Mouse (Mus musculus): Measurements from ENCODE around the gene Olfr92.
"Not testable (repeated sequence)": the region's sequence is repeated elsewhere in the genome, so short reads cannot be mapped to it uniquely, and the experiment has no call there.

Olfr92 gene

GRCm38 (mm10) chr17:37119988-37120387 lies at the start of gene Olfr92:
Gene Olfr92, minus strand, starts transcription at chr17:37120088.
- no peak for DNase-seq (ENCODE audit: low spot score)

GRCm38 (mm10) chr17:37161394-37161793 lies 41.5 kb upstream of the Olfr92 start, which contains the start of gene Olfr93:
Gene Olfr93, minus strand, starts transcription at chr17:37161494.
- no peak for DNase-seq (ENCODE audit: low spot score)

DNA sequence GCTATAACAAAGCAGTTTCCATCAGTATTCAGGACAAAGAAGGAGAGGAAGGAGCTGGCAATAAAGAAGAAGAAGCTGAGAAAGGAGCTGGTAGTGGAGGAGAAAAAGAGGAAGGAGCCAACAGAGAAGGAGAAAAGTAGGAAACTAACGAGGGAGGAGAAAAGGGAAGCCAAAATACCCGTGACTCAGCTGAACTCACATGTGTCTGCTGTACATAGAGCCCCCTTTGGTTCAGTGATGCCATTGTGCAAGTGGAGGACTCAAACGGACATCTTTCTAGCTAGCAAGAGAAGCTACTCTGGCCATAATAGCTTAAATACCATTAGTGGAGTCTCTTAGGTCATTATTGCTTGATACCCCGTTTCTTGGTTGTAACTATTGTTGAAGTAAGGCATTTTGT lies 11.5 kb upstream of the Olfr92 start:
- DNase-seq (ENCODE audit: low spot score) = not testable (repeated sequence)

DNA sequence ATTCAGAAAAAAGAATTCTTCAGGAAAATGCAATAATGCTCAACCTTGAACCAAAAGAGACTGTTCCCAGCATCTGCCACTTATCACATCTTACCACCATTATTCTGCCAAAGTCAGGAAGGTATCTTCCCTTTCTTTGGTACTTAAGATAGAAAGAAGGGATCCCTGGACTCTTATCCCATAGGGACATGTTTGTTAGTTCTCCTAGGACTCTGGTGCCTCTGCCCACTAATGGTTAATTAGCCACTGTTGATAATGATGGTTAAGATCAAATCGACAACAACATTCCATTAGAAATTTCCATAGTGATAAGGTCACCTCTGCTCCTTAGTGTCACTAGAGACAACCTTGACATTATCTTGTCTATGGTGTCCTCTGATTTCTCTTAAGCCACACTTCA lies 21.7 kb downstream of the Olfr92 start, which contains the start of gene Olfr91:
Olfr91 (minus strand) TSS at position 101 of the 400 bp plus-strand sequence.
- no peak for DNase-seq (ENCODE audit: low spot score)

DNA sequence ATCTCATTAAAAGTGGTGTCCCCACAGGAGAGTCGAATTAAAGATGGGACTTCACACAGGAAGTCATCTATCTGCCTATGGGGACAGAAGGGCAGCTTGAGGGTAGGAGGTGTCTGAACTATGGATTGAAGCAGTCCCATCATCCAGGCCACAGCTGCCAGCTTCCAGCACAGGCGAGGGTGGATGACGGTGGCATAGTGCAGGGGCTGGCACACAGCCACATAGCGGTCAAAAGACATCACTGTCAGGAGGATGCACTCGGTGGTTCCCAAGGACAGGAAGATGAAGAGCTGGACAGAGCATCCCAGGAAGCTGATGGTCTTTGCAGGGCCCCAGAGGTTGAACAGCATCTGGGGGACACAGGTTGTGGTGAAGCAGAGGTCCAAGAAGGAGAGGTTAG lies 26.6 kb downstream of the Olfr92 start:
- no peak for DNase-seq (ENCODE audit: low spot score)

GRCm38 (mm10) chr17:37092198-37092597 lies 27.7 kb downstream of the Olfr92 start:
- DNase-seq (ENCODE audit: low spot score) = no peak

GRCm38 (mm10) chr17:37088399-37088798 lies 31.5 kb downstream of the Olfr92 start, which contains the start of gene Olfr90:
Gene Olfr90, minus strand, starts transcription at chr17:37088499.
- no peak for DNase-seq (ENCODE audit: low spot score)

DNA sequence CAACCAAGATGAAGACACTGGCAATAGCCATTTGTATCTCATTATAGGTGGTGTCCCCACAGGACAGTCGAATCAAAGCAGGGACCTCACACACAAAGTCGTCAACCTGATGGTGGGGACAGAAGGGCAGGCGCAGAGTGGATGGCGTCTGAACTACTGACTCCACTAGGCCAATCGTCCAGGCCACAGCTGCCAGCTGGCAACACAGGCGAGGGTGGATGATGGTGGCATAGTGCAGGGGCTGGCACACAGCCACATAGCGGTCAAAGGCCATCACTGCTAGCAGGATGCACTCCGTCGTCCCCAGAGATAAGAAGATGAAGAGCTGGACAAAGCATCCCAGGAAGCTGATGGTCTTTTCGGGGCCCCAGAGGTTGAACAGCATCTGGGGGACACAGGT lies 34.3 kb downstream of the Olfr92 start:
- DNase-seq (ENCODE audit: low spot score) = no peak

DNA sequence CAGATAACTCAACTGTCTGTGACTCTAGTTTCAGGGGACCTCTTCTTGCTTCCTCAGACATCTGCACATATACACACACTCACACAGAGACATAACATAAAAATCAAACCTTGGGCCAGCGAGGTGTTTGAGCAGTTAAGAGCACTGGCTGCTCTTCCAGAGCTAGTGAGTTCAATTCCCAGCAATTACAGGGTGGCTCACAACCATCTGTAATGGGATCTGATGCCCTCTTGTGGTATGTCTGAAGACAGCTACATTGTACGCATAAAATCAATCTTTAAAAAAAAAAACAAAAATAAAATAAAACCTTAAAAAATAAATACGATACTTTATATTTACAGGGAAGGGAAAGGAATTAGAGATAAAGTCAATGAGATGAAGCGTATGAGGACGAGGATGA lies 35.3 kb downstream of the Olfr92 start:
- DNase-seq (ENCODE audit: low spot score) = peak; percentile 22

GRCm38 (mm10) chr17:37083327-37083726 lies 36.6 kb downstream of the Olfr92 start:
- DNase-seq (ENCODE audit: low spot score) = peak; percentile 90

DNA sequence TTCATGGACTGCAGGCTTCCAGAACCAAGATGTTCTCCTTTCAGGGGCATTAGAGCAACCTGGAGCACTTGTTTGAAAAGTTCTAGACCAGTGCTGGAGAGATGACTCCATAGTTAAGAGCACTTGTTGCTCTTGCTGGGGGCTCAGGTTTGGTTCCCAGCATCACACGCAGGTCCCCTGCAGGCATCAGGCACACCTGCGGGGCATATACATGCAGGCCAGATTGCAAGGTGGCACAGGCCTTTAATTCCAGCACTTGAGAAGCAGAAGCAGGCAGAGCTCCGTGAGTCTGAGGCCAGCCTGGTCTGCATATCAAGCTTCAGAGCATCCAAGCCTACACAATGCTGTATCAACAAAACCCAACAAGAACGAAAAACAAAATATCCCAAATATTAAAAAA lies 38.2 kb downstream of the Olfr92 start:
- no peak for DNase-seq (ENCODE audit: low spot score)

GRCm38 (mm10) chr17:37080119-37080518 lies 39.8 kb downstream of the Olfr92 start:
- DNase-seq (ENCODE audit: low spot score) = peak; percentile 15

GRCm38 (mm10) chr17:37078990-37079389 lies 40.9 kb downstream of the Olfr92 start:
- DNase-seq (ENCODE audit: low spot score) = no peak

- no peak for DNase-seq (ENCODE audit: low spot score)
Measured at GRCm38 (mm10) chr17:37078193-37078592, 41.7 kb downstream of the Olfr92 start.

- DNase-seq (ENCODE audit: low spot score) = no peak
Measured at GRCm38 (mm10) chr17:37075766-37076165, 44.1 kb downstream of the Olfr92 start.

DNA sequence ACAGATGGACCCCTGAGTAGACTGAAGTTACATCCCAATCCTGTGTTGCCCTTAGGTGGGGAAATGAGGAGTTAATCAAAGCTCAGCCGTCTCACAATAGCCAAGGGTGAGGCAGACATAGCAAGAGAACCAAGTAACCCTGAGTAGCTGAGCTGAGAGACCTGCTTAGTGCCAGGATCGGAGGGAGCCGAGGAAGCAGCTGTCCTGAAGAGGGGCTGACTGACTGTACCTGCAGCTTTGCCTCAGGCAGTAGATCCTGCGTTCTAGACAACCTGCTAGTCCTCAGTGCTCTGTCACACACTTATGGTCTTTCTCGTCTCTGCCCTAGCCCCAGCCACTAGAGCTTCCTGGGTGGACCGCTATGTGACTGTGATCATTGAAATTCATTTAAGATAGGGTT lies 44.7 kb downstream of the Olfr92 start:
- no peak for DNase-seq (ENCODE audit: low spot score)

GRCm38 (mm10) chr17:37072730-37073276 lies 47.1 kb downstream of the Olfr92 start:
- DNase-seq (ENCODE audit: low spot score) = no peak

DNA sequence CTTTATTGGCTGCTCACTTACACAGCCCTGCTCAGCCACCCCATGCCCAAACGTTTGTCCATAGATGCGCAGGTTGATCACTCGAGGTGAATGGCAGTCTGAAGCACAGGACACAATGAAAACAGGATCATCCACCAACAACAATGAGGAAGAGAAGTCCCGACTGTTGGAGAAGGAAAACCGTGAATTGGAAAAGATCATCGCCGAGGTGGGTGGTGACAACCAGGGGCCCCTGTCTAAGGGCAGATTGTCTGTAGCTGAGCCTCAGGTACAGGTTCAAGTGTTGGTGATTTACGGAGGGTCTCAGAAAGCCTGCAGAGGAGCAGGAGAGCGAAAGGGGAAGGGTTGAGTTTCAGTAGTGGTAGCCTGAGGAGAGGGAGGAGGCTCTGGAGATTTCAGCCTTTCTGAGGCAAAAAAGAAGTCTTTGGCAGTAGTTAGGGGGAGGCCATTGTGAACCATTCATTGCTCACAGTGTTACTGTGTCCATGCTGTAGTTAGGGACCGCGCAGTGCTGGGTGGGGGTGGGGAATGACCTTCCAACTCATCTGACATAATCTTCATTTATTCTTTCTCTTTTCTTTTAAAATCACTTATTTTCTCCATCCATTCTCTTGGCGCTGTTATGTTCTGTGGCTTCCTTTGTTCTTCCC lies 47.7 kb downstream of the Olfr92 start:
- no peak for DNase-seq (ENCODE audit: low spot score)

DNA sequence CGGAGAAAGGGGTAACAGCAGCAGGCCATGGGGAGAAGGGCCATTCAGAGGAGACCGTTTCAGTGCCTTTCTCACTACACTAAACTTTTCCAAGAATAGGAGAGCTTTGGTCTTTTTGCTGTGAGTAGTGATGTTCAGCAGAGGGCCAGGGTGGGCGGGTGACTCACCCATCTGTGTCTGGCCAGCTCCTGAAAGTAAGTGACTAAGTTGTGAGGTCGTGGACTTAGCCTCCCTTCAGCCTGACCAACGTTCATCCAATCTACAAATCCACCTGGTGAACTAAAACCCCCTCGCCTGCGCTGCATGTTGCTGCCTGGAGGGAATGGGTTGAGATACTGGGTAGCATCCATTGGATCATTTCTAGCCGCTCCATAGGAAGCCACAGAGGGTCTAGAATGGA lies 49.8 kb downstream of the Olfr92 start:
- DNase-seq (ENCODE audit: low spot score) = no peak

DNA sequence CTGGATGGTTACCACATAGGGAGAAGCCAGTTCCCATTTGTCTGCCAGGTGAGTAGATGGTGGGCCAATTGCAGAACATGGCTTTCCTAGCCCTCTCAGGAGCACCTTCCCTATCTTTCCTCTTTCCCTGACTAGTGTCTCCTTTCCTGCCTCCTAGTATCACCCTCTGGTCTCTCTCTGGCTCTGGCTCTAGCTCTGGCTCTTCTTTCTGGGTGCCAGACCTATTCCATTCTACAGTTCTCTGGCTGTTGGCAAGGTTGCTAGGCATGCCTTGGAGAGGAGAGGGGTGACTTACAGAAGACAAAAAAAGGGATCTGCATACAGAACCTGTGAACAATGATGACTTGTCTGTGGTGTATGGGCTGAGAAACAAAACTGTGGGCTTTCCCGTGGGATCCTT lies 52.0 kb downstream of the Olfr92 start:
- no peak for DNase-seq (ENCODE audit: low spot score)

DNA sequence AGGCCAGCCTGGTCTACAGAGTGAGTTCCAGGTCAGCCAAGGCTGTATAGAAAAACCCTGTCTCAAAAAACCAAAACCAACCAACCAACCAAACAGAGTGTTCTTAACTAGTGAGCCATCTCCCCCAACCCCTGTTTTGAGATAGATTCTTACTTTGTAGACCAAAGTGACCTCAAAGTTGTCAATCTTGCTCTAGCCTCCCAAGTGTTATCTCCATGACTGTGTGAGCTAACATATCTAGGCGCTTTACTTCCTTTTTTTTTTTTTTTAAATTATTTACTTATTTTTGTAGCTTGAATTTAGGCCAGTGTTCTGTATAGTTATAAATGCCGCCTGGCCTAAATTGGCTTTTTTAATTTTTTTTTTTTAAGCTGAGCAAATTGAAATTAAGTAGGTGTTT lies 53.9 kb downstream of the Olfr92 start:
- no peak for DNase-seq (ENCODE audit: low spot score)

DNA sequence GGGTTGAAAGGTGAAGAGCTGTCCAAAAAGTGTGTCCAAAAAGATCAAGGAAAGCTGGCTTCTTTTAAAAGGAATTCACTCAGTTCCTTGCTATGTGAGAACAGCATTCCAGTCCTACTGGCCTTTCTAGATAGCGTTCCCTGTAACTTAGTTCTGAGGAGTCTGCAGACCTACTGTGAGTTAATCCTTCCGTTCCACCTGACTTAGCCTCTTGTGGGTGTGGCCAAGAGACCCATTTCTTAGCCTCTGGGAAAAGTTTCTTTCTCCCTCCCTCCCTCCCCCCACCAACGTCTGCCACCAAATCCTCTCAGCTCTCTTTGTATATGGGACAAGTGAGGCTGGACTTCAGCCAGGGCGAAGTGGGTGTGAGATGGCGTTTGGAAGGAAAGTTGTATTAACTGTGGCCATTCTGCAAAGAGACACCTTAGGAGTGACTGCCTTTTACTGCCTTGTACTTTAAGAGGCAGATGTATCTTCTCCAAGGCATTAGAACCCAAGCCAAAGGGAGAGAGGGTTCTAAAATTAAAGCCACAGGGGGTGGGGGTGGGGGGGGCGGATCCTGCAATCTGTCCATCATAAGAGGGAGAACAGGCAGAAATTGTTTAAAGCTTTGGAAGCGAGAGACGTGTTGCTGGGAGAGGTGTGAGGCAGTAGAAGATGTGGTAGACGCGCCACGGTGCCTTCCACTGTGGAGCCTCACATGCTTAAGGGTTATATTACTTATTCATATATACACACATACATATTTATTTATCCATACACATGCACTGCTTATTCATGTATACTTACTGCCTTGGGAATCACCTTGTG lies 56.0 kb downstream of the Olfr92 start:
- DNase-seq (ENCODE audit: low spot score) = no peak

DNA sequence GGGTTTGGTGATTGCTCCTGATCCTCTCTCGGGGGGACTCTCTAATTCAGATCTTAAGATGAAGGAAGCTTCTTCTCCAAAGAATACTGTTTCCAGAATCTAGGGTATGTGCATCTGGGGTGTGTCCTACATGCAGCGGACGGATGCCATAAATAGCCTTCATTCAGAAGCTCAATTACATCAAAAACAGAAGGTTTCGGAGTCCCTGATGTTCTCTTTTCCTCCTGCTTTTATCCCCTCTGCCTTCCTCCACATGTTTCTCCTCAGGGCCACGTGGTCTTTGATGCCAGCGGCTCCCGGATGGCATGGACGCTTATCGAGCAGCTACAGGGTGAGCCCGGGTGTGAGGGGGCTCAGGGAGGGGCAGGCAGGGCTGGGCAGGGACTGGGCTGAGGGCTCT lies 56.8 kb downstream of the Olfr92 start:
- DNase-seq (ENCODE audit: low spot score) = no peak
